Mouse (Mus musculus): ENCODE results near the gene Rars.
"Not testable (repeated sequence)": the region's sequence is repeated elsewhere in the genome, so short reads cannot be mapped to it uniquely, and the experiment has no call there.

DNA sequence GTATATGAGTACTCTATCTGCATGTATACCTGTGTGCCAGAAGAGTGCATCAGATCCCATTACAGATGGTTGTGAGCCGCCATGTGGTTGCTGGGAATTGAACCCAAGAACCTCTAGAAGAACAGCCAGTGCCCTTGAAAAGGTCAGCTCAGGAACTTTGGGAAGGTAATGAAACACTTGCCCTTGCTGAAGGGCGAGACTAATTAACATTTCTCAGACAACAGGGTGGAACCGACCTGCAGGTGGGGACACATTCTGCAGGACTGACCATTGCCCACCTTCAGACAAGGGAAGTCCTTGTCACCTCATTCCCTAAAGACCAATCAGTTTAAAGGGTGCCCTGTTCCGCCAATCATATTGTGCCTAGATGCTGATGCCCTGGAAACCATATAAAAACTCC, 6.5 kb upstream of the Rars start:
- TF ChIP-seq CTCF, EP300 (IDR thresholded peaks at IDR 0.05; ENCODE audit: low read depth): not testable (repeated sequence)
